Mouse (Mus musculus) duodenum, adult 2 months (tissue): ENCODE results near the gene Polr2g. TPM values are rescaled to one million over a fixed set of nuclear protein-coding genes. Genes with fewer than 3 reads are reported as not detected.

Experiments used
- polyA plus RNA-seq: library from polyadenylated mRNA; depleted of rRNA; stranded (reverse); fragments of >200 nt; gene quantifications from 2 replicates; pipeline ENCODE4 v1.2.3, GENCODE M21; 2012; ENCODE audit warnings: low replicate concordance; rRNA removed

Gene Polr2g
- 12.3 and 13.7 TPM in 2 replicates for polyA plus RNA-seq

DNA sequence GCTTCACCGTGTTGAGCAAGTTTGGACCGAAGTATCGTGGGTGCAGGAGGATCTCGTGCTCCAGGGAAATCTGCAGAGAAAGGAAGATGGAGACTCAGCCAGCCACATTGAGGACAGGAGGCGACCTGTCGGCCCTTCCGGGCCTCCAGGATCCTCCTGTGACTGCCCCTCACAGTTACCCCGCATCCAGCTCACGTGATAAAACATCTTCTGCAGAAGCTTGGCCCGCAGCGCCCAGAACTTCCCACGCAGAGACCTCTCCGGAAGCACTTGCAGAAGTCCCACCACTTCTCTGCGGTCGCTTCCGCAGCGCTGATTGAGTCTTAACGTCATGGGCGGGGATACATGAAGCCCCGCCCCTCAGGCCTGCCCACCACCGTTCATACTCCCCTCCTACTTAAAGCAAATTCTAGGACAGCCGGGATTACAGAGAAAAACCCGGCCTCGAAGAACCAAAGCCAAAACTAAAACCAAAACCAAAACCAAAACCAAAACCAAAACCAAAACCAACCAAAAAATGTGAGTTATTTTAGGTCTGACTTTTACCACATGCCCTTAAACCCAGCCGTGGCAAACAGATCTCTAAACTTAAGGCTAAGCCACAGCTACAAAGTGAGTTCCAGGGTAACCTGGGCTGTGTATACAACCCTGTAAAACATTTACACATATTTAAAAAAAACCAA is at the start of gene Polr2g:
TSS of gene Polr2g (minus strand) at position 314 of the 683 bp plus-strand sequence.

DNA sequence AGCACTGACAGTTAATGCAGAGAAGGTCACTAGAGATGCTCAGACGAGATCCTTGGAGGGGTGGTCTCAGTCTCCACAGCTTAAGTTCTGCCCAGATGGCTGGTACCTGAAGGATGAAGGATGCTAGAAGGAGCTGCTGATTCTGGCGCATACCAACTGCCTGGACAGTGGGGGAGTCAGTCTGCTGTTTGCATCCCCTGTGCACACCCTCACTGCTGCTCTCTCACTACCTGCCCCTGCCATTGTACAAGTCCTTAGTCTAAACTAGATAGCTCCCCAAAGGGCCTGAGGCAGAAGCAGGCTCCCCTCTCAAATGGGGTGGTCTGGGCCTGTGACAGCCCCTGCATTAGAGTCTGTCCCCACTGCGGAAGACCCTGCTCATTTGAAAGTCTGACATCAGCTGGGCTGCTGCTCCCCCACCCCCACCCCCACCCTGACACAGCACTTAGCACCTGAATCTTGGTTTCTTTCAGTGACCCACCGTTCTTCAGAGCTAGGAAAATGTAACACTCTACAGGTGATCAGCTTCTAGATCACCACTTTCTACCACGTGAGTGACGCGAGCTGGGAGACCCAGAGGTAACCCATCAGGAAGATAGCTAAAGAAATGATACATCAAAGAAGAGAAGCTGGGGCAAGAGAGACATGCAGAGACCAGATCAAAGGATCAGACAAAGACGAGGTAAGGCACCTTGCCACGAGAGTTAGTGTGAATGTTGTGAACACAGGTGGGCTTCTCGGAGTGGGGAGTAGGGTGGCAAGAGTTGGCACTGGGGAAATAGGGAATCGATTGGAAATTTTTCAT is 40.9 kb upstream of the Polr2g start, which contains the start of gene Gng3:
TSS of gene Gng3 (minus strand) at position 92 of the 805 bp plus-strand sequence.

DNA sequence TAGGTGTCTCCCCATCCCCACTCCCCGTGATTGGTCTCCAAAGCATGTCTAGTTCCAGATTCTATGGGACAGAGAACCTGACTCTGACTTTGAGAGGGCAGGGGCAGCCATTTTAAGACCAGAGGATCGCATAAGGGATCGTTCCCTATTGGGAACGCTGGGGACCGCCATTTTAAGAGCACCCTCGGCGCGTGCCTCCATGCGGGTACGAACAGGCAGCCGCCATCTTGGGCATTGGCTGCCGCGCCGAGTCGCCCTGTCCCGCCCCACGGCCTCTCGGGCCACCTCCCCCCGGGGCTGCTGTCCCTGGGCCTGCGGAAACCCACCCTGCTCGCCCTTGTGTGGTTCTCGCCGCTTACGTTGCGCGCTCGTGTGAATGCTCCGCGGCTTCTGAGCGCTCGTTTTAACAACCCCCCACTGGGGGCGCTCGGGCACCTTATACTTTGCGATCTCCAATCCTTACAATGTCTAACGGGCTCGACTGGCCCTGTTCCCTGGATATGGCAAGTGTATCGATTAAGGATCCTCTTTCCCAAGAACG is 38.9 kb upstream of the Polr2g start, which contains the start of gene Bscl2:
TSS of gene Bscl2 (plus strand) at position 217 of the 541 bp plus-strand sequence.

DNA sequence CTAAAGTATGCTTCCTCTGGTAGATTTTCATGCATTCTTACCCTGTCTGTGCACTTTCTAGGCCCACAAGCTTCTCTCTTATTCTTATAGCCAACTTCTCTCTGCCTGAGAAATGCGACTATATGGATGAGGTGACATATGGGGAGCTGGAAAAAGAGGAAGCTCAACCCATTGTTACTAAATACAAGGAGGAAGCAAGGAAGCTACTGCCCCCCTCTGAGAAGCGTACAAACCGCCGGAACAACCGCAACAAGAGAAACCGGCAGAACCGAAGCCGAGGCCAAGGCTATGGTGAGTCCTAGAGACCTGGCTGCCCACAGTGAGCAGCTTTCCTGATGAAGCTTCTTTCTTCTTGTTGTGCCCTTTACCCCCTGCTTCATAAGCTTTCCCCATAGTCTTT is 31.3 kb upstream of the Polr2g start, which contains the start of gene AC129217.1:
TSS of gene AC129217.1 (plus strand) at position 114 of the 400 bp plus-strand sequence.

DNA sequence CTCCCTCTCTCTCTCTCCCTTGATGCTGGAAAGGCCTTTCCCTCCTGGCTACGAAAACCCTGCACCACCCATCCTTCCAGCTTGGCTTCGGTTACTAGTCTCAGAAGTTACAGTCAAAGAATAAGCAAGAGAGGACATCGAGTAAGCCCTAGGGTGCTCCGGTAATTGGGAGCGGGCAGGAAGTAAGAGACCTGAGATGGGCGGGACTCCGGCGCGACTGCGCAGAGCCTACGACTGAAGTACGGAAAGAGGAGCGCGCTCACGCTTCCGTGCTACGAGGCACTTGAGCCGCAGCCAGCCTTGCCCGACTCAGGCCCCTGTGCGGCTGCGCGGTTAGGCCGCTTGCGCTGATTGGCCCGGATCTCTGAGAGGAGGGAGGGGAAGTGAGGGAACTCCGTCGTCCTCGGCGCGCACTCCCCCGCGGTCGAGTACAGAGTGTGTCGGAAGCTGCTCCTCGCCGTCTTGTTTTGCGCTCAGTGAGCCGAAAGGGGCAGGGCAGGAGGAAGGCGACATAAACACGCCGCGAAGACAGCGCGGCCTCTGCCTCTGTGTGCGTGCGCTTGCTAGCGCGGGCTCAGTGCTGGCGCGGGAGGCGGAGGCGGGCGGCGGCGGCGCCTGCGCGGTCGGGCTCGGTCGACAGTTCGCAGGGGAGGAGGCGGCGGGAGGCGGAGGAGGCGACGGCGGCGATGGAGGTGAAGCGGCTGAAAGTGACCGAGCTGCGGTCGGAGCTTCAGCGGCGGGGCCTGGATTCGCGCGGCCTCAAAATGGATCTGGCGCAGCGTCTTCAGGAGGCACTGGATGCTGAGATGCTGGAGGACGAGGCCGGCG is 21.4 kb upstream of the Polr2g start, which contains the start of gene Hnrnpul2:
TSS of gene Hnrnpul2 (plus strand) at position 415 of the 828 bp plus-strand sequence.

DNA sequence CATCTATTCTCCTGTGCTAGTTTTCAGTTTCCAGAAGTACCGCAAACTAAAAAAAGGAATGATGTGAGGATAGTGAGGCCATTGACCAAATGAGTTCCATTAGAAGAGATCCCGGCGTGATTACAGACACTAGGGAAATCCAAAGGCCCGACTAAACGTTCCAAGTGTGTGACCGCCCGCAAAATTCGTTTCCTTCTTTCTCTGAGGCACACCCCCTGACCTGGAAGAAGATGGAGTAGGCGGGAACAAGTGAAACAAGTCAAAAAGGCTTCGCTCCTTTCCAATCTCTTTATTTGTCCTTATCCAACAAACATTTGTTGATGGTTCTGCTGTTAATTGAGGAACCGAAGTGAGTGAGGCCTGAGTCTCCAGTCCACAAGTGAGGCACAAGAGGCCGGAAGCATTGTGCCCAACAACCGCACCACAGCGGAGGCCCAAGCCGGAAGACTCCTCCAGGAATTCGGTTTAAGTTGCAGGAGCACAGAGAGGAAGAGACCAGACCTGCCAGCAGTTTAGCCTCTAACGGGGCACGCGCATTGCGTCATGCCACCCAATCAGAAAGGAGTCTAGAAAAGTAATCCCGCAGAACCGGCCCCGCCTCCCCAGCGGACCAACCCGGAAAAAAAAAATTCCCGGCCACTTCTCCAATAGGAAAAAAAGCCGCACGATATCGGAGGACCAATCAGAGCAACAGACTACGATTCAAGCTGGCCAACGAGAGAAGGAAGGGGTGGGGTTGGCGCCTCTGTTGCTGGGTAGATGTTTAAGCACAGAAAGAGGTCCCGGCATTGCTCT is 20.6 kb upstream of the Polr2g start, which contains the start of gene Ttc9c:
TSS of gene Ttc9c (minus strand) at position 533 of the 795 bp plus-strand sequence.

DNA sequence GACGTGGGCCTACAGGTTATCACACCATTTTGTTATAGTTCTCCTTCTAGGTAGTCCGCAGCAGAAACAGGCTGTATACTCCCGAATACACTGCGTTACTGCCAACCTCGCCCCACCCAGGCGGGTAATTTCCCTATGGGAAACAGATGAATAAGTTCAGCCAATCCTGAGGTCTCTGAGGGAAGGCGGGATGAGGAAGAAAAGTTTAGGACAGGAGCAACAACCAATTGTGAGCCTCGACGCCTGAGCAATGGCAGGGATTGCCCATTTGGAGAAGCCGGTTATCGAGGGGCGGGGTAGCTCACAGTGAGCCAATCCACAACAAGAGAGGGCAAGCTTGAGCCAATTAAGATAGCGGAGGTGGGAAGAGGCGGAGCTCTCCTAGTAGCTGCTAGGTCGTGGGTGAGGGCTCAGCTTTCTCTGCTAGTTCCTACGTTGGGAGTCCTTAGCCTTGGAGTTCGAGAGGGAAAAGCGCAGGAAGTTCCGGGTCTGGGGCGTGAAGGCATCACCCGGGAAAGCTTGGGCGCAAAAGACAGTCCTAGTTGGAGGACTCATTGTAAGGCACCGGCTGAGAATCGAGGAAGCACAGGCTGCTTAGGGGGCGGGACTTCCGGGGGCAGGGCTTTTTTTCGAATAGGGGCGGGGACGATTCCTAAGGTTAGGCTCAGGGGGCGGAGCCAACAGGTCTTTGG is 3.9 kb upstream of the Polr2g start, which contains the start of gene Zbtb3:
TSS of gene Zbtb3 (plus strand) at position 426 of the 692 bp plus-strand sequence.

DNA sequence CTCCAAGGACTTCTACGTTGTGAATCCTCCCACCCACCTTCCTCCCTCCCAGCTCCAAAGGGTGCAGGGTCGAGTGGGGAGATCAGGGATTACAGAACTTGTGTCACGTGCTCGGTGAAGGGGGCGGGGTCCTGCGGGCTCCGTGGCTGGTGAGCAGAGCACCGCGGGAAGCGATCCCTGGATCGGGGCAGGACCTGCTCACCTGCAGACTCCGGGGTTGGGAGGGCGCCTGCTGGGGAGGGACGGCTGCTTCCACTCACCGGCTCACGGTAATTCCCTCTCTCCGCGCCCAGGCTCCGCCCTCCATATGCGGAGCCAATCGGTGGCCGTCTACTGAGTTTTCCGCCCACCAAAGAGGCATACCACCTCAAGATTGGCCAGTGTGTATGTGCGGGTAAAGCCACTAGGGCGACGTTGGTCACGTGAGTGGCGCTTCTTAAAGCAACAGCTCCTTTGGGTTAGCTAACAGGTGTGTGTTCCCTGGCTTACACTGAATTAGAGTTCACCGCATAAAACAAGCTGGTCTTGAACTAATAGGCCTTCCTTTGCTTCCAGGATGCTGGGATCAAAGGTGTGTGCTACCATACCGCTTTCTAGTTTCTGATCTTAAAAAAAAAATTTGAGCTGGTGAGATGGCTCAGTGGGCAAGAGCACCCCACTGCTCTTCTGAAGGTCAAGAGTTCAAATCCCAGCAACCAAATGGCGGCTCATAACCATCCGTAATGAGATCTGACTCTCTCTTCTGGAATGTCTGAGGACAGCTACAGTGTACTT is 12.2 kb downstream of the Polr2g start, which contains the start of gene Taf6l:
TSS of gene Taf6l (minus strand) at position 410 of the 774 bp plus-strand sequence.

DNA sequence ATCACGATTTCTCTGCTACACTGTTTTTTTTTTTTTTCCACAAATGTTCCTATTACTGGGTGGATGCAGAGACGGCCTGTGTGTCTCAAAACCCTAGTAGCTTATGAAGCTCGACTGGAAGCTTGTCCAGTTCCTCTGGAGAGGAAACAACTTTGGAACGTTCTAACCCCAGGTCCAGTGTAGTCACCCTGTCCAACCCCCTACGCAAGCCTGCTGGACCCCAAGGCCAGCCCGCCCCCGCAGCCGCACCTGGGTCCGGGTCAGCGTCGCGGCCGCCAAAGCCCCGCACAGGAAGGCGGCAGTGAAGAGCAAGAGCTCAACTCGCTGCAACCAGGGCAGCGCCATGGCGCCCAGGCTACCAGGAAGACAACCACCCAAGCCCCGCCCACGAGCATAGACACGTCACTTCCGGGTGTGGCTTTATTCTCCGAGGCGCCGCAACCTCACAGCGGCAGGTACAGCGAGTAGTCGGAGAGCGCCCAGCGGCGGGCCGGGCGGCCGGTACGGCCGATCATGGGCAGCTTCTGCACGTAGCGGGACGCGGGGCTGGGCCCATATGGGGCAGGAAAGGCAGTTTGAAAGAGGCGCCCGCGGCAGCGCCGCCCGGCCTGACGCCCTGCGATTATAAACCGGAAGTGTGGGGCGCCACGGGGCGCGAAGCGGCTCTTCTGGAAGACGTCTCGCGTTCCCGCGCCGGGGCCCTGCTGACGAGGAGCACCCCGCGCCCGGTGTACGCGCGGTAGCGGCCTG is 24.1 kb downstream of the Polr2g start, which contains the start of gene Tmem179b:
TSS of gene Tmem179b (minus strand) at position 382 of the 750 bp plus-strand sequence.

DNA sequence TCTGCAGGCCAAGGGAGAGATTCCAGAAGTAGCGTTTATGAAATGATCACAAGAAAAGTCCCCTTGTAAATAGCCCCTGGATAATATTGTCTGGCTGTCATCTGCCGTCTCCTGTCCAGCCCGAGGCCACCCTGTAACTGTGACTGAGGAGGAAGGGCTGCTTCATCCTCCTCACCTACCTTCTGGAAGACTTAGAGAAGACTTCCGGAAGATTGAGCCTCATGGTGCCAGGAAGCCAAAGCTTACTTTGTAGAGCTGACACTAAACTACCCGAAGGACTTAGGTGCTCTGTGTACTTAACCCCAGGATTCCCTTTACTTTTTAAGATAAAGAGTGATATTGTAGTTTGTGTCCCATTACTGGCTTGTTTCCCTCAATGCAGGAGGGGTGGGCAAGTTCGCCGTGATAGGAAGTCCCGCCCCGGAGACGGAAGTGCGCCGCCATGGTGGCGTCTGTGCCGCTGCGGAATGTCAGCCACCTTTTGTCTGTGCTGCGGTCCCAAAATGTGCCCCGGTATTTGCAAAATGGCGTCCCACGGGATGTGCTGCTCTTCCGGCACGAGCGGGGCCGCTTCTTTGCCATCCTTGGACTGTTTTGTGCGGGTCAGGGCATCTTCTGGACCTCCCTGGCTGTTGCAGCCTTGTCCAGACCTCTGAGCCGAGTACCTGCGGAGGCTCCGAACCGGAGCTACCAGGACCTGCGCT is 27.7 kb downstream of the Polr2g start, which contains the start of gene Tmem223:
TSS of gene Tmem223 (plus strand) at position 430 of the 704 bp plus-strand sequence.

DNA sequence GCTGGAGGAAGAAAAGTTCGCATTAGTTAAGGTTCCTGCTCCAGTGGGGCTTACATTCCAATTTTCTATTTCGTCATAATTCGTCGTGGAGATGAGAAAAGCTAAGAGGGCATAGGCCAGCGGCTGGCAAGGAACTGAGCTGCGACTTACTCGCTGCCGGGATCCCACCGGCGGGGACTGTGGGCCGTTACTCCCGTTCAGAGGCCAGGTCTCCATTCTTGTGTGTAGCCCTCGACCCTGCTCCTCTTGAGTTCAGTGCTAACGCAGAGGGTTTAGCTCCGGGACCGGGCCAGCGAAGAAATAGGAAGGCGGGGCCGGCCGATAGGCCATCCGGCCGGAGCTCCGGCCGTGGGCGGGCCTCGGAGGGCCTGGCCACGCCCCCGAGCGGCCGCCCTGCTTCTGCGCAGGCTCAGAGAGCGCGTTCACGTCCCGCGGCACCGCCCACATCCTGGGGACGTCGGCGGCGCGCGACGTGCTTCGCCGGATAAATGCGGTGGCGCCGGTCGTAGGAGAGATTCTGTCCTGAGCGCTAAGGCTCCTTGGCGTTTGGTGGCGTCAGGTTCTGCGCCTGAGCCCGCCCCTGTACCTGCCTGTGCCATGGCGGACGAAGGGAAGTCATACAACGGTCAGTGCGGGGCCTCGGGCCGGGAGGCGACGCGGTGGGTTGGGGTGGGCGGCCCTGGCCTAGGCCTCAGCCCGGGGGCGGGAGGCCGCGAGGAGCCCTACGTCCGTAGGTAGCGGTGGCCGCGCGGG is 41.6 kb downstream of the Polr2g start, which contains the start of gene Nxf1:
TSS of gene Nxf1 (plus strand) at position 439 of the 753 bp plus-strand sequence.

Other genes with a start within 250 kb of the Polr2g start
- 0.02 and 0.04 TPM in 2 replicates for gene Slc22a8, start 207.3 kb downstream of the Polr2g start, polyA plus RNA-seq
- gene Slc22a6, start 180.5 kb downstream of the Polr2g start, polyA plus RNA-seq = not detected in 2 replicates
- 2.3 and 6.0 TPM in 2 replicates for gene Chrm1, start 134.8 kb downstream of the Polr2g start, polyA plus RNA-seq
- 127 and 449 TPM in 2 replicates for gene Slc3a2, start 75.2 kb downstream of the Polr2g start, polyA plus RNA-seq
- gene Wdr74, start 62.8 kb downstream of the Polr2g start, polyA plus RNA-seq = 12.4 and 17.1 TPM in 2 replicates
- gene 1700092M07Rik, start 57.9 kb downstream of the Polr2g start, polyA plus RNA-seq = not detected in 2 replicates
- 54.0 and 56.6 TPM in 2 replicates for gene Stx5a, start 57.2 kb downstream of the Polr2g start, polyA plus RNA-seq
- gene Nxf1, start 41.5 kb downstream of the Polr2g start, polyA plus RNA-seq = 22.0 and 28.9 TPM in 2 replicates
- 147 and 196 TPM in 2 replicates for gene Tmem223, start 27.6 kb downstream of the Polr2g start, polyA plus RNA-seq
- 107 and 114 TPM in 2 replicates for gene Tmem179b, start 24.1 kb downstream of the Polr2g start, polyA plus RNA-seq
- gene Taf6l, start 12.2 kb downstream of the Polr2g start, polyA plus RNA-seq = 6.5 and 12.9 TPM in 2 replicates
- 0.99 and 1.2 TPM in 2 replicates for gene Zbtb3, start 4.0 kb upstream of the Polr2g start, polyA plus RNA-seq
- 3.4 and 8.2 TPM in 2 replicates for gene Ttc9c, start 20.8 kb upstream of the Polr2g start, polyA plus RNA-seq
- 7.7 and 10.3 TPM in 2 replicates for gene Hnrnpul2, start 21.4 kb upstream of the Polr2g start, polyA plus RNA-seq
- 2.3 TPM in 1 of 2 replicates, not detected in the other for gene AC129217.1, start 31.2 kb upstream of the Polr2g start, polyA plus RNA-seq
- 88.6 and 106 TPM in 2 replicates for gene Bscl2, start 38.9 kb upstream of the Polr2g start, polyA plus RNA-seq
- 0.63 and 1.1 TPM in 2 replicates for gene Gng3, start 40.6 kb upstream of the Polr2g start, polyA plus RNA-seq
- 0.41 and 0.53 TPM in 2 replicates for gene Lrrn4cl, start 52.2 kb upstream of the Polr2g start, polyA plus RNA-seq
- gene Ubxn1, start 72.9 kb upstream of the Polr2g start, polyA plus RNA-seq = 81.5 and 127 TPM in 2 replicates
- gene Uqcc3, start 82.3 kb upstream of the Polr2g start, polyA plus RNA-seq = 8.7 and 9.9 TPM in 2 replicates
- 0.25 and 0.41 TPM in 2 replicates for gene Lbhd1, start 85.2 kb upstream of the Polr2g start, polyA plus RNA-seq
- gene Gm49403, start 85.4 kb upstream of the Polr2g start, polyA plus RNA-seq = not detected in 2 replicates
- gene 1810009A15Rik, start 90.3 kb upstream of the Polr2g start, polyA plus RNA-seq = 4.2 and 6.4 TPM in 2 replicates
- gene Gm49416, start 90.3 kb upstream of the Polr2g start, polyA plus RNA-seq = not detected in 2 replicates
- gene Ints5, start 94.4 kb upstream of the Polr2g start, polyA plus RNA-seq = 16.7 and 22.1 TPM in 2 replicates
- 55.3 and 67.9 TPM in 2 replicates for gene Ganab, start 99.5 kb upstream of the Polr2g start, polyA plus RNA-seq
- 78.8 and 91.5 TPM in 2 replicates for gene B3gat3, start 121.8 kb upstream of the Polr2g start, polyA plus RNA-seq
- gene Rom1, start 130.8 kb upstream of the Polr2g start, polyA plus RNA-seq = 15.7 and 17.8 TPM in 2 replicates
- 32.1 and 32.8 TPM in 2 replicates for gene Eml3, start 131.0 kb upstream of the Polr2g start, polyA plus RNA-seq
- gene Mta2, start 143.3 kb upstream of the Polr2g start, polyA plus RNA-seq = 15.3 and 15.4 TPM in 2 replicates
- gene Tut1, start 155.3 kb upstream of the Polr2g start, polyA plus RNA-seq = 12.7 and 15.2 TPM in 2 replicates
- 66.9 and 98.4 TPM in 2 replicates for gene Eef1g, start 168.5 kb upstream of the Polr2g start, polyA plus RNA-seq
- 3.3 and 9.9 TPM in 2 replicates for gene Ahnak, start 190.7 kb upstream of the Polr2g start, polyA plus RNA-seq